Mouse (Mus musculus): ENCODE data around the gene Ptcd3.

GRCm38 (mm10) chr6:71877965-71878760 lies 30.4 kb downstream of the Ptcd3 start:
- peak; percentile 11 for TF ChIP-seq CTCF (IDR thresholded peaks at IDR 0.05; ENCODE audit: low read depth, low read length)
- TF ChIP-seq POLR2A (IDR thresholded peaks at IDR 0.05; ENCODE audit: insufficient read depth, low read length), result no peak

Measured in ES-Bruce4 (cell line).